Mouse (Mus musculus) cerebellum, adult 11-12 months (tissue): ENCODE data around the gene Acot3.

Experiments used
- DNase-seq: peaks from one replicate; pipeline ENCODE4 v3.0.0; 2022

The Acot3 gene

DNA sequence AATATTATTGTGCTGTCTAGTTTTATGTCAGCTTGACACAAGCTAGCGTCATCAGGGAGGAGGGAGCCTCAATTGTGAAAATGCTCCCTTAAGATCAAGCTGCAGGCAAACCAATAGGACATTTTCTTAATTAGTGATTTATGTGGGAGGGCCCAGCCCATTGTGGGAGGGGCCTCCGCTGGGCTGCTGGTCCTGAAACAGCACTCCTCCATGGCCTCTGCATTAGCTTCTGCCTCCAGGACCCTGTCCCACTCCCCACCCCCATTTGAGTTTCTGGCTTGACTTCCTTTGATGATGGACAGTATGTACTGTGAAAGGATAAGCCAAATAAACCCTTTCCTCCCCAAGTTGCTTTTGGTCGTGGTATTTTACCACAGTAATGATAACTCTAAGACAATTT is 55.1 kb downstream of the Acot3 start:
- no peak for DNase-seq

DNA sequence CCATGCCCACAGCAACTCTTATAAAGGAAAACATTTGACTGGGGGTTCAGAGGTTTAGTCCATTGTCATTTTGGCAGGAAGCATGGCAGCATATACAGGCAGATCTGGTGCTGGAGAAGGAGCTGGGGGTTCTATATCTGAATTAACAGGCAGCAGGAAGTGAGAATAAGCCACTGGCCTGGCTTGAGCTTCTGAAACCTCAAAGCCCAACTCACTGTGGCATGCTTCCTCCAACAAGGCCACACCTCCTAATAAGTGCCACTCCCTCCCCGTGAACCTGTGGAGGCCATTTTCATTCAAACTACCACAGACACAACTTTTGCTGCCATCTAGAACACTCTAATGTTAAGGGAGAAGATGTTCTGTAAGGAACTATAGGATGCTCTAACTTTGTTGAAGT is 55.7 kb downstream of the Acot3 start:
- no peak for DNase-seq

DNA sequence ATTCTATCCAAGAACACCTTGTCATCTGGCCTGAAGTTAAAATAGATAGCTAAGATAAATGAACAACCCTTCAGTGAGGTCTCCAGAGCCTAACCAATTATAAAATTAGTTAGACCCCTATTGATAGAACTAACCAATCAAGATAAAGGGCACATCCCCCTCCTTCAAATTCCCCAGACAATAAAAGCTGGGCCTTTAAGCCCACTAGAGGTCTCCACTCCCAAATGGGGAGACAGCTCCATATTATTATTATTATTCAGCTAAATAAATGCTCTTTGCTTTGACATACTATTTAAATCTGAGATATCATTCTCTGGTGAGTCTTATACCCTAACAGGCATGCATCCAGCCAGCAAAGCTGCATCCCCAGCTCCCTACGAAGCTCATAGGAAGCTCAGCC is 58.0 kb downstream of the Acot3 start:
- no peak for DNase-seq
